Mouse (Mus musculus) layer of hippocampus, adult 8-10 months (tissue): ENCODE measurements around the gene Trpm7. TPM values are rescaled to one million over a fixed set of nuclear protein-coding genes. Genes with fewer than 3 reads are reported as not detected.
A peak's percentile ranks its signal among the peaks of the same experiment; 100 is the strongest.
"Not testable (repeated sequence)": the region's sequence is repeated elsewhere in the genome, so short reads cannot be mapped to it uniquely, and the experiment has no call there.

Experiments
- DNase-seq, 2 experiments: peaks; one replicate each; pipeline ENCODE4 v3.0.0; 2022; ENCODE audit warnings: low spot score in 2 of 2
- total RNA-seq, 4 experiments: library from RNA; stranded (reverse); gene quantifications; 2 replicates each; pipeline ENCODE4 v1.2.4; 2022

Trpm7 gene
- total RNA-seq, result 10 to 100 TPM; 42.5 to 53.0 (median 47.9) TPM

DNA sequence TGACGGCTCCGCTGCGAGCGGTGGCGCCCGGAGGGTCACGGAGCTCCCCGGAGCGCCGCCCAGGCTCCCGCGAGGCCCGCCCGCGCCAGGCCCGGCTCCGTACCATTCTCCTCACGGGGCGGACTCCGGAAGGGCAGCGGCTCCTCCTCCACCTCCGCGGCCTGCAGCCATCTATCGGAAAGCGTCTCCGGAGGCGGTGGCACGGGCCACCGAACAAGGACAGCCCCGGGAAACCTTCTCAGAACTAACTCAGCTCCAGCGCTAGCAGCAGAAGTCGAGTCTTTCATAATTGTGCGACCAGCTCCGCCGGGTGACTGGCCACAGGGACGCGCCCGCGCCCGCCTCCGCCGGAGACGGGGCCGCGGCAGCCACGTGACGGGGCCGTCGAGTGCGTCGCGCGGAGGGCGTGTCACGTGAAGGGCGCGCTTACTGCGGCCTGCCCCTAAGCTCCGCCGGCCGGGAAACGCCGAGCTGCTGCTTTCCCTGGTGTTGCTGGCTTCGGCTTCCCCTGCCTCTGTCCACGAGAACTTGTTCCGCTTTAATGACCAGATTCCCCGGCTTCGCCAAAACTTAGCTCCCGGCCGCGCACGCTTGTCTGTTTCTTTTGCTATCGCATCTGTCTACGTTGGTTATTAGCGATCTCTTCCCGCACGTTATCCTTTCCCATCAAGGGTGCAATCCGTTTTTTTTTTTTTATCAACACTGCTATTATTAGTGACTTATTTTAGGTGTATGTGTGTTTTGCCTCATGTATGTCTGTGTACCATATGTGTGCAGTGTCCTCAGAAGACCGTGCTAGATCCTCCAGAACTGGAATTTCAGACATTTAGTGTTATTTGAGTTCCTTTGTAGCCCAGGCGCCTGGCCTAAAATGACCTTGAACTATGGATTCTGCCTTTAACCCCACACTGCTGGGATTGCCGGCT, at the start of gene Trpm7:
TSS of gene Trpm7 (minus strand) at position 360 of the 926 bp plus-strand sequence.
- peak; percentile 88 for DNase-seq

DNA sequence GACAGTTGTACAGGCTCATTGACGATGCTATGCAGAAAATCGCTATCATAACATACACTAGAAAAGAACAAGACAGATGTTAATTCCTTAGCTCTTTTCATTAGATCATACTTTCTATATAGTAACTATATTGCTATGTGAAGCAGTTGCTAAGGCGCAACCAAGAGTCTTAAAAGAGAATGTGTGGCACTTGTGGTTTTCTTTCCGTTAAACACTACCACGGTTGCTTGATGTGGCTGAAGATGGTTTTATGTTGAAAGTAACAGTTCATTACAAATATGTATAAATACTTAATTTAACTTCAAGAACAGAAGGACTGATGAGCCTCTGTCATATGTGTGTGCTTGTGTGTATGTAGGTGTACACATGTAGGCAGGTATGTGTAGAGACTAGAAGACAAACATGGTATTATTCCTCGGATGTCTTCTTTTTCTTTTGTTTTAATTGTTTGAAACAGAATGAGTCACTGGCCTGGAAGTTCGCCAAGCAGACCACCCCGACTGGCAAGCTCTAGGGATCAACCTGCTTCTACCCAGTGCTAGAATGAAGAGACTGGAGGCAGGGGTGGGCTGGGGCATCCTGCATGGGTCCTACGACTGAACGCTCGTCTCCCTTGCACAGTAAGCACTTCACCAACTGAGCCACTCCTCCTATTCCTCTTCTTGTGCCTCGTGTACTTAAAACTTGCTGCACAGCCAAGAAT, 44.5 kb upstream of the Trpm7 start:
- DNase-seq, result no peak

DNA sequence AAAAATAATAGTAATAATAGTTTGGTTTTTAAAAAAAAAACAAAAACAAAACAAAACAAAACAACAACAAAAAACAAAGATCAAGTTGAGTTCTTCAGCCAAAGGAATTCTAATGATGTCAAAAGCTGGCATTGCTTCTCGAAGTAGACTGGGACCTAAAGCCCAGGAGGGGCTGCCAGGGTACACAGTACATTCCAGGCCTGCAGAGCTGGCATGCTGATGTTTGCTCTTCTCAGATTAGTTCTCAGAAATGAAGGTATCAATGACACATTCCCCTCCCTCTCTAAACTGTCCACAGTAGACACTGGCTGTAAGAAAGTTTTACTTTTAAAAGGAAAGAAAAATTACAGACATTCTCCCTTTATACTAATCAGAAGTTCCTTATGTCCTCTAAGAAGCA, 40.2 kb upstream of the Trpm7 start:
- no peak for DNase-seq

DNA sequence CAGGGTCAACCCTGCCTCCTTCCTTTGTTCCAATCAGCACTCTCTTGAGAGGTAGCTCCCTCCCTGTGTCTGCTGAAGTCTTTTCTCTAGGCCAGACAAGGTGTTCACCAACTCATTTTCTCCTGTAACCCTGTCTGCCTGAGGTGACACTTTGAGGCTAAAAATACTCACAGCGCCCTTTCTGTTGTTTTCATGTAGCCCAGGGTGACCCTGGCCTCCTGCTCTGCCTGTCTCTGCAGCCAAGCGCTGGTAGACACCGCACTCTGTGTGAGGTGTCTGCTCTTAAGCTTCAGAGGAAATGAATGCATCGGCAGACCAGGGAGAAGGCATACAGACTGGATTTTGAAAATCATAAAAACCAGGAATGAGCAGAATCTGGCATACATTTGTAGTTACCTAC, 38.1 kb upstream of the Trpm7 start:
- DNase-seq, result no peak

DNA sequence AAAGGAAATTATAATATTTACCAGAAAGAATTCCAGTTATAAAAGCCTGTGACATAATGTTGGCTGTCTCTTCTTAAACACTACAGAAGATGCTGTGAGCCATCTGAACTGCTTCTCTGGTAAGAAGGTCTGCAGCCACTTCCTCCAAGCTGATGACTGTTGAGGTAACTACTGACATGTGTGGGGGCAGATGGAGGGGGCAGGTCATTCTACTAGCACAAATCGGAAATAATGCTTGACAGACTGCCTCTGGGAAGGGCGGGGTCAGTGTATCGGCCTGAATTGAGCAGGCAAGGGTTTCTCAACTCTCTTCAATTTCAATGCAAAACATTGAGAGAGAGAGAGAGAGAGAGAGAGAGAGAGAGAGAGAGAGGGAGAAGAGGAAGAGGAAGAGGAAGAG, 28.1 kb upstream of the Trpm7 start:
- no peak for DNase-seq

DNA sequence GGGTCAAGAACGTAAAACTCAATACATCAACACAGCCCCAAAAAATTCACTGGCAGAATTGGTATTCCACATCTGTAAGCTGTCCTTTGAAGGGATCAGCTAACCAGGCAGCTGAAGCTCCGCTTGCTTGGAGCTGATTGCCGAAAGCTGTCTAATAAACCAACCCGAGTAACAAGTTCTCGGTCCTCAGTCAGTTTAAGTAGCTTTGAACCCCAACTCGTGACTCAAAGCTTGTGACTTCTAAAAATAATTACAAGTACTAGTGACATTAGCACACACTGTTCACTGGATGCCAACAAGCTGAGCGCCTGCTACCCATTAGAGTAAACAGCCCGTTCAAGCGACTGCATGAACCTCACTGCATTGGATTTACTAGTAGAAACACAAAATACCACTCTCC, 21.5 kb upstream of the Trpm7 start:
- DNase-seq, result no peak

DNA sequence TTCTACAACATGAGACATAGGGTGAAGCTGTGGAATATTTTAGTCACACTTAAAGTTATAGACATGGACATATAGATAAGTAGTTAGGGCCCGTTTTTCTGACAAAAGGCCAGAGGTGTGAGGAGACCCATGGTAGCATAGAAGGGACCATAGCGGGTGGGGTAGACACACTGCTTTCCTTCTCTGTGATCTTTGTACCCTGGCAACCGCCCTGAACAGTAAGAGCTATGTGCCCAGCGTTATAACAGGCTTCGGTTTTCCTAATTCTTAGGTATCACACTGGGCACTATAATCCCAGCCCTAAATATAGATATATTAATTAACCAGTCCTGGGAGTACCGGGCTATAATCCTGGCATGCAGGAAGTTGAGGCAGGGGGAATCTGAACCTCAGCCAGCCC, 20.9 kb upstream of the Trpm7 start:
- no peak for DNase-seq

DNA sequence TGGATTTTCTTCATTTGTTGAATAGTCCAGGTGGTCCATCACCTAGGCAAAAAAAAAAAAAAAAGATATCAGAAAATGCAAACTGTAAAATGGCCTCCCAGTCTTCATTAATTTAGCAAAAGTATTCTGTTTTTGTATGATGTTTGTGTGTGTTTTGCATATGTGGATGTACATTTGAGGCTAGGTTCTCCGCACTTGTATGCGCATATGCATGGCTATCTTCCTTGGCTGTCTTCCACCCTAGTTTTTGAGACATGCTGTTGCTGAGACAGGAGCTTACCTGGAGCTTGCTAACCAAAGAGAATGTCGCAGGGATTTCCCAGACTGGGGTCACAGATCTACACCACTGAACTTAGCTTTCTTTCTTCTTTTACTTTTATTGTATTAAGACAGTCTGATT, 18.2 kb upstream of the Trpm7 start:
- DNase-seq, result no peak

DNA sequence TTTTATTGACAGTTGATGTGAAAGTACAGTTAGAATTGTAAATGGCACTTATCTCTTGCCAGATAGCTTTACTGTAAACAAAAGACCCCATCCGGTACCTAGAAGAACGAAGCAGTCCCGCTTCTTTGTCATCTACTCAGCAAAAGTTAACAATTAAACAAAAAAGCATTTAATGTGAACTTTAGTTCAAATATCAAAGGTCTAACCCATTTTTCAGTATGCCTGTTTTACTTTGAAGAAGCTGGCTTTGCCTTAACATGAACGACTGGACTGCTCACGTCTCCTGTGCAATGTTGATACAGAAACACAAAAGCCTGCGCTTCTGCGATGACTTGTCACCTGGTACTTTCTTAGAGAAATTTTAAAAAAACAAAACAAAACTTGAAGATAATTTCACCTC, 16.3 kb upstream of the Trpm7 start:
- no peak for DNase-seq

DNA sequence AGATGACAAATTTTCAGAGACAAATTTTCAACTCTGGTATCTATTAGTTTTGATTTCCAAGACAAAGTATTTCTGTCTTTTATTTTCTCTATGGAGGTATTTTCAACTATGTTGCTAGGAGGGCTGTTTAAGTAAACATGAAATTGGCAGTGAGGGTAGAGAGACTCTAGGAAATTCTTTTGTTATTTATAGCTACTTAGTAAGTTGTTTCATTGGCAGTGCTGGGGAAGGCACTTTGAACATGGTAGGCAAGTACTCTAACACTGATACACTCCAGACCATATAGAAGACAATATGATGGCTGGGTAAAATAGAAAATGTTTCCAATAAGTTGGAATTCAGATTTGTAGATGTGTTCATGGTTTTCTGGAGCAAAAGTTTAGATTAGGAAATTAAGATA, 15.7 kb upstream of the Trpm7 start:
- no peak for DNase-seq

DNA sequence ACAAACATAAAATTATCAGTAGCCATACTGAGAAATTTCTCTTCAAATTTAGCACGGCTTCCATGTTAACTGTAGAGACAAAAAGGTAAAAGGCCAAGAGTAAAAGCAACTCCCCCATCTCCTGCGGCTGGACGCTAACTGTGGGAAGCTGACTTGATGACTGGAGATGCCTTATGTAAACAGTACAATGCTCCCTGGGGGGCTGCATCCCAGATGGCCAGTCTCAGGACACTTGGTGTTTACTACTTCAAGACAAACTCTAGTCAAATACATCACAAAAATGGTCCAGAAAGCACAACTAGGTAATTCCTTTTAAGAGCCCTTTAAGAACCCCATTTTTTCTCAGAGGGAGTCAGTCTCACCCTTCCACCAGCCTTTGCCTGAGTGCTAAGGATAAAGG, 11.1 kb upstream of the Trpm7 start:
- no peak for DNase-seq

DNA sequence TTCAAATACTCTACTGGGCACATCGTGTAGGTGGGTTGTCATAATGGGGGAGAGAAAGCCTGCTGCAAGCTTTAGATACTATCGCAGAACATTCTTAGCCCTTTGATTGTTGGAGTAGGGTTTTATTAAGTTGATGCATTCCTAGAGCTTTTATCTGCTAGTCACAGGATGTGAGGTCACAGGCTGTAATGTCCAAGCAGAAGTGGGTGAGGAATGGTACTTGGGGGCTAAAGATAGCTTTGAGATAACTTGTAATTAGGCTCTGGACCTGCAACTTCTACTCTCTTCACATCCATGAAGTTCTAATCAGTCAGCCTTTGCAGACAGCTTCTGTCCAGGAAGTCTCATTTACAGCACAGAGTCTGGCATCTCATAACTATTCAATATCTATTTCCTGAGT, 9.8 kb upstream of the Trpm7 start:
- DNase-seq, result no peak

DNA sequence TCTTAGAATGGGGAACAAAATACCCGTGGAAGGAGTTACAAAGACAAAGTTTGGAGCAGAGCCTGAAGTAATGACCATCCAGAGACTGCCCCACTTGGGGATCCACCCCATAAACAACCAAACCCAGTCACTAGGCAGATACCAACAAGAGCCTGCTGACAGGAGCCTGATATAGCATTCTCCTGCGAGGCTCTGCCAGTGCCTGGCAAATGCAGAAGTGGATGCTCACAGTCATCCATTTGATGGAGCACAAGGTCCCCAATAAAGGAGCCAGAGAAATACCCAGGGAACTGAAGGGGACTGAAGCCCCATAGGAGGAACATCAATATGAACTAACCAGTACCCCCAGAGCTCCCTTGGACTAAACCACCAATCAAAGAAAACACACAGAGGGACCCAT, 6.7 kb upstream of the Trpm7 start:
- not testable (repeated sequence) for DNase-seq

DNA sequence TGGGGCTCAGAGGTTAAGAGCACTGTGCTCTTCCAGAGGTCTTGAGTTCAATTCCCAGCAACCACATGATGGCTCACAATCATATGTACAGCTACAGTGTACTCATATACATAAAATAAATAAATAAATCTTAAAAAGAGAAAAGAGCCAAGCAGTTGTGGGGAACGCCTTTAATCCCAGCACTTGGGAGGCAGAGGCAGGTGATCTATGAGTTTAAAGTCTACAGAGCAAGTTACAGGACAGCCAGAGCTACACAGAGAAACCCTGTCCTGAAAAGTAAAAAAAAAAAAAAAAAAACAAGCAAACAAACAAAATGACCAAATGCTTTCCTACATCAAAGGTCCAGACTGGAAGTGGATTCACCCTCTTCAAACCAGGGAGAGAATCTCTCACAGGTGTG, 2.0 kb upstream of the Trpm7 start:
- DNase-seq, result no peak

DNA sequence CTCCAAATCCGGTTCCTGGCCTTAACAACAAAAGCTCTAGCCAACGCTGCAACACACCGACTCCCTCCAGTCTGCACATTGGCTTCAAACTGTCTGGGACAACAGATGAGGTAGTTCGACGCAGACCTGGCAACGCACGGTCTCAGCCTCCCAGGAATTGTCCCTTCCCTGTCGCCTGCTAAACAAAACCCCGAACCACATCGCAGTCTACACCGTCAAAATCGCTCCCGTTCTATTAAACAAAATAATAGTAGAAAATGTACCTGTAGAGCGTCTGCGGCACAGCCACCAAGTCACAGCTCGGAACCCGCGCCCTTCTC, 554 bp downstream of the Trpm7 start:
- peak; percentile 17 to 35 for DNase-seq

DNA sequence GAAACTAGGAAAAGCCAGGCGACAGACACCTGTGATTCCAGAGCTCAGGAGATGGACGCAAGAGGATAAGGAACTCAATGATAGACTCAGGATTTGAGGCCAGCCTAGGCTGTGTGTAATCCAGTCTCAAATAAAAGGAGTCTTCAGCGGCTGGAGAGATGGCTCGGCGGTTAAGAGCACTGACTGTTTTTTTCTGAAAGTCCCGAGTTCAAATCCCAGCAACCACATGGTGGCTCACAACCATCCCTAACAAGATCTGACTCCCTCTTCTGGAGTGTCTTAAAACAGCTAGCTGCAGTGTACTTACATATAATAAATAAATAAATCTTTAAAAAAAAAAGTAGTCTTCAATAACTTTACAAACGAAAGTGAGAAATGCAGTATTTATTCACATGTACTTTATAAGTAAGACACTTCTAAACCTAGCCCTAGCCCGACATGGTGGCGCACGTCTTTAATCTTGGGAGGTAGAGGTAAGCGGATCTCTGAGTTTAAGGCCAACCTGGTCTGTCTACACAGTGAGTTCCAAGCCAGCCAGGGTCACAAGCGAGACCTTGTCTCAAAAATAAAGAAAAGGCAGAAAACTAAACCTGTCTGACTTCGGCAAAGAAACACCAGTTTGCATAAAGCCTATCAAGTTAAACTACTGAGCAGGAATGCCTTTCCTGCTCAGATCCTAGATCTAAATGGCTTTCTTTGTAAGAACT, 1.1 kb downstream of the Trpm7 start:
- DNase-seq, result no peak

DNA sequence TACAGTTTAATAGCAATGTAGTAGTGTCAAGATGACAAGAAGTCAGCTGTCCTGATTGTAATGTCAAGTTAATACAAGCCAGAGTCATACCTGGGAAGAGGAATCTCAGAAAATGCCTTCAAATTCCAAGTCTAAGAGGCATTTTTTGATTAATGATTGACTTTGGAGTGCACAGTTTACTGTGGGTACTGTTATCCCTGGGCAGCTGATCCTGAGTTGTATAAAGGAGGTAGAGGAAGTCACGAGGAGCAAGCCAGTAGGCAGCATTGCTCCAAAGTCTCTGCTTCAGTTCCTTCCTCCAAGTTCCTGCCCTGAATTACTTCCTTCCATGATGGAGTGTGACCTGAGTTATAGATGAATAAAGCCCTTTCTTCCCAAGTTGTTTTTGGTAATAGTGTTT, 9.7 kb downstream of the Trpm7 start:
- DNase-seq, result no peak

DNA sequence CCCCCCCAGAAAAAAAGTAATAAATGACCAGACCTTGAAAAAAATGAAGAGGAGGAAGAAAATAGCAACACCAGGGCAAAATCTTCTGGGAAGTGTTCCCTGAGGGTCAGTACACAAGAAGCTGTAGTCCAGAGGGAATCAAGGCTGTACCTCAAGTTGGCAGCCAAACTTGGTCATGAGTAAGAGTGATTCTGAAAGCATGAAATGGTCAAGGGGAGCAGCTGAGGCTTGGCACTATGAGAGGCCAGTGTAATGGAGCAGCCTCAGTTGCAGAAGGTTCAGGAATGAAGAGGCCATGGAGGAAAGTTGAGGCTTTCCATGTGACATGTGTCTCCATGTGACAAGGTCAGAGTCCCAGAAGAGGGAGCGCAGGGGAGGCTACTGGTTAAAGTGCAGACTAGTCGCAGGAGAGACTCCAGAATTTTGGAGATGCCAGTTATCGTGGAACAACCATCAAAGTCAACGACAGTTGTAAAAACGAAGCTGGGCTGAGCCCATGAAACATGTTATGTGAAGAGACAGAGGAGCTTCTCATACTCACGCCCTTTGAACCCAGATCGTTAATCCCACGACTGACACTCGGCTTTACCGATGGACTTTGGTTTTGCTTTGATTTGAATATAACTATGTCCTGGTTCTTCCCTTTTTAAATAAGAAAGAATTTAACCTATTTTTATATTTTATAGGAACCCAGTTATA, 10.4 kb downstream of the Trpm7 start:
- no peak for DNase-seq

DNA sequence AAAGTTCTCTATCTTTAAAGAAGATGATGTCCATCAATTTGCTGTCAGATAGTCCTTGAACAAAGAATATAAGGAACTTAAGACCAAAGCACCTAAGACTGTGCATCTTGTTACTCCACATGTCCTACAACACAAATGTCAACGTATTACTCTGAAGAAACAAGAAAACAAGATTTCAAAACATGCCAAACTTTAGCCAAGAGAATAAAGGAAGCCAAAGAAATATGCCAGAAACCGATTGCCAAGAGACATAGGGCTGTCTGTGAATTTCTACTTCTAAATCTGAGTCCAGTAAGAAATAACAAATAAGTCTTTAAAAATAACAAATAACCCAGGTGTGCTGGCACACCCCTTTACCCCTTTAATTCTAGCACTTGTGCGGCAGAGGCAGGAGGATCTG, 11.0 kb downstream of the Trpm7 start:
- no peak for DNase-seq

DNA sequence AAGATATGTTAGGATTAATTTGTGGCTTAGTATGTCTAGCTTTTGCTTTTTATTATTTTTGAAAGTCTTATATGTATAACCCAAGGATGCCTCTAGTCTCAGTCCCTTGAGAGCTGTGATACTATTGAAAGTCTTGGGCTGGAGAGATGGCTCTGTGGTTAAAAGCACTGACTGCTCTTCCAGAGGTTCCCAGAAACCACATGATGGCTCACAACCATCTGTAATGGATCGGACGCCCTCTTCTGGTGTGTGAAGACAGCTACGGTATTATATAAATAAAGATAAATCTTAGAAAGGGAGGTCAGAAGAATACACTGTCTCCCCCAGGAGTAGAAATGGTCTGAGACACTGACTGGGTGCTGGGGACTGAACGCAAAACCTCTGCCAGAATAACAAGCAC, 31.3 kb downstream of the Trpm7 start:
- DNase-seq, result no peak

DNA sequence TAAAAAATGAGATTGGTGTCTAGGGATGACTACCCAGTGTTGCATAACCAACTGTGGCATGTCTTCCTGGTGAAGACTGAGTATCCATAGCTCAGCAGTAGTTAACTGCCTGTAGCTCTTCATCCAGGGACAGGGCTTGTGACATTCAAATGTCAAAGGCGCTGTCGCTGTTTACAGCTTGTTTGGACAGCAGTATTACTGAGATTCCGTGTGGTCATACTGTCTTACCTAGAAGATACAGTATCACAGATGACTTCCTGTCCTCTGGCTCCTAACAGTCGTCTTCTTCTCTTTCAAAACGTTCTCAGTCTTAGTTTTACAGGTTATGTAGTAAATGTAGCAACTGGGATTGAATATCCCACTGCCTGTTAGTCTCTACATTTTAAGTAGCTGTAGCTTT, 37.2 kb downstream of the Trpm7 start:
- DNase-seq, result no peak

DNA sequence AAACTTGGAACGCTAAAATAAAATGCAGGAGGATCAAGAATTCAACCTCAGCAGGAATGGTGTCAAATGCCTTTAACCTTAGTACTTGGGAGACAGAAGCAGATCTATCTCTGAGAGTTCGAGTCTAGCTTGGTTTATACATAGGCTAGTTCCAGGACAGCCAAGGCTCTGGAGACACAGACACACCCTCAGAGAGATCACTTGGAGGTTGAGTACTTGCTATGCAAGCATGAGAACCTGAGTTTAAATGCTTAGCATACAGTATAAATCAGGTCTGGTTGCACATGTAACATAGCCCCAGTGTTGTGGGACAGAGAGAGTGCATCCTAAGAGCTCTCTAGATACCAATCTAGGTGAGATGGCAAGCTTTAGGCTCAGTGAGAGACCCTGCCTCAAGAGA, 58.6 kb downstream of the Trpm7 start:
- no peak for DNase-seq
